Mouse (Mus musculus): ENCODE data around the gene Ctsf. TPM values are rescaled to one million over a fixed set of nuclear protein-coding genes. Genes with fewer than 3 reads are reported as not detected.
"Not testable (repeated sequence)": the region's sequence is repeated elsewhere in the genome, so short reads cannot be mapped to it uniquely, and the experiment has no call there.

Ctsf gene
- 100 to 1,000 TPM in 1 of 2 experiments, 10 to 100 TPM in 1; 93.1 to 102 TPM for total RNA-seq (2021)
- long read RNA-seq, experiment 1, transcript Ctsf-201 (14 exons, 1,980 nt), result major isoform, 144 of 182 reads
- long read RNA-seq, experiment 1, partial matches to known transcripts, result 10 of 182 reads
- long read RNA-seq, experiment 1, other reads (novel, unspliced or antisense), result 23 of 182 reads
- long read RNA-seq, experiment 2, transcript Ctsf-201 (14 exons, 1,980 nt), result major isoform, 118 of 141 reads
- long read RNA-seq, experiment 2, partial matches to known transcripts, result 3 of 141 reads
- long read RNA-seq, experiment 2, other reads (novel, unspliced or antisense), result 15 of 141 reads

GRCm38 (mm10) chr19:4854552-4855469, at the start of gene Ctsf:
Gene Ctsf (plus strand): TSS chr19:4855130.
- DNase-seq (ENCODE audit: low spot score in 2 of 2), result peak; percentile 91

GRCm38 (mm10) chr19:4810309-4810708, 44.6 kb upstream of the Ctsf start:
- no peak for DNase-seq (ENCODE audit: low spot score in 2 of 2)

- DNase-seq (ENCODE audit: low spot score in 2 of 2), result no peak
Observed at GRCm38 (mm10) chr19:4810746-4811062, 44.2 kb upstream of the Ctsf start.

GRCm38 (mm10) chr19:4811063-4811908, 43.6 kb upstream of the Ctsf start, which contains the start of the genes Gm21992 and Rbm14:
Gene Gm21992 (minus strand): TSS chr19:4811612.
Gene Rbm14 (minus strand): TSS chr19:4811634.
- DNase-seq (ENCODE audit: low spot score in 2 of 2), result peak; percentile 97 to 98

GRCm38 (mm10) chr19:4811909-4812242, 43.1 kb upstream of the Ctsf start:
- no peak for DNase-seq (ENCODE audit: low spot score in 2 of 2)

- not testable (repeated sequence) for DNase-seq (ENCODE audit: low spot score in 2 of 2)
Observed at GRCm38 (mm10) chr19:4812334-4812949, 42.5 kb upstream of the Ctsf start.

- no peak for DNase-seq (ENCODE audit: low spot score in 2 of 2)
Observed at GRCm38 (mm10) chr19:4813015-4813414, 41.9 kb upstream of the Ctsf start.

GRCm38 (mm10) chr19:4817182-4817835, 37.6 kb upstream of the Ctsf start:
- no peak for DNase-seq (ENCODE audit: low spot score in 2 of 2)

- peak; percentile 33 to 36 for DNase-seq (ENCODE audit: low spot score in 2 of 2)
Observed at GRCm38 (mm10) chr19:4820678-4821303, 34.1 kb upstream of the Ctsf start.

GRCm38 (mm10) chr19:4828444-4829114, 26.4 kb upstream of the Ctsf start:
- no peak for DNase-seq (ENCODE audit: low spot score in 2 of 2)

GRCm38 (mm10) chr19:4829156-4829555, 25.8 kb upstream of the Ctsf start:
- peak; percentile 17 to 24 for DNase-seq (ENCODE audit: low spot score in 2 of 2)

GRCm38 (mm10) chr19:4833977-4834376, 21.0 kb upstream of the Ctsf start:
- no peak for DNase-seq (ENCODE audit: low spot score in 2 of 2)

GRCm38 (mm10) chr19:4836096-4836495, 18.8 kb upstream of the Ctsf start:
- DNase-seq (ENCODE audit: low spot score in 2 of 2), result no peak

- no peak for DNase-seq (ENCODE audit: low spot score in 2 of 2)
Observed at GRCm38 (mm10) chr19:4837049-4837448, 17.9 kb upstream of the Ctsf start.

- DNase-seq (ENCODE audit: low spot score in 2 of 2), result no peak
Observed at GRCm38 (mm10) chr19:4838526-4839140, 16.3 kb upstream of the Ctsf start.

GRCm38 (mm10) chr19:4839149-4839548, 15.8 kb upstream of the Ctsf start, which contains the start of the genes Ccs and Ccdc87:
Gene Ccs (minus strand): TSS chr19:4839332.
Gene Ccdc87 (plus strand): TSS chr19:4839366.
- DNase-seq (ENCODE audit: low spot score in 2 of 2), result peak; percentile 97

GRCm38 (mm10) chr19:4840848-4841247, 14.1 kb upstream of the Ctsf start:
- DNase-seq (ENCODE audit: low spot score in 2 of 2), result no peak

GRCm38 (mm10) chr19:4842611-4843010, 12.3 kb upstream of the Ctsf start:
- DNase-seq (ENCODE audit: low spot score in 2 of 2), result no peak

GRCm38 (mm10) chr19:4845846-4846245, 9.1 kb upstream of the Ctsf start:
- DNase-seq (ENCODE audit: low spot score in 2 of 2), result no peak

Data from left cerebral cortex, adult 18-20 months (tissue).